Mouse (Mus musculus) telencephalon, adult 2 months (tissue): Measurements from ENCODE around the gene Mrln.
"Not testable (repeated sequence)": the region's sequence is repeated elsewhere in the genome, so short reads cannot be mapped to it uniquely, and the experiment has no call there.

ENCODE experiments used
- DNase-seq: peaks from one replicate; pipeline ENCODE4 v3.0.0-alpha.2; 2011; ENCODE audit warnings: low read depth, low spot score

Mrln gene

GRCm38 (mm10) chr10:70195279-70195678 lies 9.2 kb upstream of the Mrln start:
- no peak for DNase-seq

- DNase-seq, result no peak
These were observed 8.7 kb upstream of the Mrln start for GRCm38 (mm10) chr10:70195786-70196185.

- no peak for DNase-seq
These were observed 7.8 kb upstream of the Mrln start for GRCm38 (mm10) chr10:70196666-70197065.

- DNase-seq, result no peak
These were observed 6.9 kb upstream of the Mrln start for GRCm38 (mm10) chr10:70197601-70198000.

GRCm38 (mm10) chr10:70198012-70198411 lies 6.5 kb upstream of the Mrln start:
- no peak for DNase-seq

- DNase-seq, result no peak
These were observed 5.5 kb upstream of the Mrln start for GRCm38 (mm10) chr10:70198951-70199463.

GRCm38 (mm10) chr10:70199466-70200210 lies 4.8 kb upstream of the Mrln start:
- no peak for DNase-seq

- no peak for DNase-seq
These were observed 3.5 kb upstream of the Mrln start for GRCm38 (mm10) chr10:70200889-70201500.

GRCm38 (mm10) chr10:70211281-70211680 lies 6.8 kb downstream of the Mrln start:
- no peak for DNase-seq

GRCm38 (mm10) chr10:70220971-70221370 lies 16.5 kb downstream of the Mrln start:
- no peak for DNase-seq

GRCm38 (mm10) chr10:70222231-70222630 lies 17.8 kb downstream of the Mrln start:
- DNase-seq, result not testable (repeated sequence)

- DNase-seq, result no peak
These were observed 20.1 kb downstream of the Mrln start for GRCm38 (mm10) chr10:70224571-70224970.

- no peak for DNase-seq
These were observed 21.3 kb downstream of the Mrln start for GRCm38 (mm10) chr10:70225760-70226159.

GRCm38 (mm10) chr10:70226608-70227007 lies 22.1 kb downstream of the Mrln start:
- no peak for DNase-seq

GRCm38 (mm10) chr10:70230352-70230751 lies 25.9 kb downstream of the Mrln start:
- no peak for DNase-seq

GRCm38 (mm10) chr10:70237936-70238335 lies 33.5 kb downstream of the Mrln start:
- DNase-seq, result no peak

- DNase-seq, result no peak
These were observed 38.4 kb downstream of the Mrln start for GRCm38 (mm10) chr10:70242751-70243444.

GRCm38 (mm10) chr10:70244921-70245558 lies 40.6 kb downstream of the Mrln start, which contains the start of gene Slc16a9:
Gene Slc16a9 (plus strand): TSS chr10:70245100.
- DNase-seq, result no peak

- no peak for DNase-seq
These were observed 41.1 kb downstream of the Mrln start for GRCm38 (mm10) chr10:70245559-70245945.

GRCm38 (mm10) chr10:70246076-70246475 lies 41.6 kb downstream of the Mrln start:
- no peak for DNase-seq

- no peak for DNase-seq
These were observed 45.9 kb downstream of the Mrln start for GRCm38 (mm10) chr10:70250354-70250753.

- no peak for DNase-seq
These were observed 46.3 kb downstream of the Mrln start for GRCm38 (mm10) chr10:70250766-70251165.
